Mouse (Mus musculus) effector memory CD4-positive, alpha-beta T cell, adult 5 months (primary cell): ENCODE results near the gene Defb39. TPM values are rescaled to one million over a fixed set of nuclear protein-coding genes. Genes with fewer than 3 reads are reported as not detected.

ENCODE experiments used
- polyA plus RNA-seq: library from polyadenylated mRNA; unstranded; fragments of 100-300 nt; shearing (Covaris generic); gene quantifications from one replicate; pipeline ENCODE4 v1.2.1, GENCODE M21; 2017

The Defb39 gene
- polyA plus RNA-seq, result not detected

GRCm38 (mm10) chr8:19064710-19065109 lies at the start of gene Defb39:
Gene Defb39, minus strand, starts transcription at chr8:19064810.

GRCm38 (mm10) chr8:19026466-19026865 lies 38.1 kb downstream of the Defb39 start, which contains the start of gene Defb38:
Gene Defb38, minus strand, starts transcription at chr8:19026566.

Other genes with a start within 250 kb of the Defb39 start
- not detected for gene Defb40, start 86.6 kb downstream of the Defb39 start, polyA plus RNA-seq
- not detected for gene Defb37, start 73.8 kb downstream of the Defb39 start, polyA plus RNA-seq
- gene Defb38, start 38.2 kb downstream of the Defb39 start, polyA plus RNA-seq, result not detected
- not detected for gene Defb12, start 50.0 kb upstream of the Defb39 start, polyA plus RNA-seq
- not detected for gene Defb34, start 58.9 kb upstream of the Defb39 start, polyA plus RNA-seq
- not detected for gene Gm45826, start 76.0 kb upstream of the Defb39 start, polyA plus RNA-seq
- gene Defb14, start 129.5 kb upstream of the Defb39 start, polyA plus RNA-seq, result not detected
- gene Defb4, start 133.9 kb upstream of the Defb39 start, polyA plus RNA-seq, result not detected
- gene Defb6, start 160.7 kb upstream of the Defb39 start, polyA plus RNA-seq, result not detected
- not detected for gene Defb46, start 175.1 kb upstream of the Defb39 start, polyA plus RNA-seq
- gene Defb5, start 182.8 kb upstream of the Defb39 start, polyA plus RNA-seq, result not detected
- gene Defb3, start 228.6 kb upstream of the Defb39 start, polyA plus RNA-seq, result not detected